Mouse (Mus musculus): ENCODE results near the gene Zfp746.

DNA sequence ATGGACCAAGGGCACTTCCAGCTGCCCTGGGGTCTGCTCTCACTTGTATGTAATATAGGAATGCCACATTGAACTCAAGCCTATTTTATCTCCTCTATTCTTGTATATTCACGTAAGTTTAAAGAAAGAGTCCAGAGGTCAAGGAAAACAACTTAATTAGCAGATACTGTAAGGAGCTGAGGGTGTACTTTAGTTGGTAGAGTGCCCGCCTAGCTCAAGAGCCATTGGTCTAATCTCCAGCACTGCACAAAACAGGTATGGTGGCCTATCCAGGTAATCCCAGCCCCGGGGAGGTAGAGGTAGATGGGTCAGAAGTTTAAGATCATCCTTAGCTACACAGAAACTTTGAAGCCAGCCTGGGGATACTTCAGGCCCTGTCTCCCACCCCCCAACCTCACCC lies 18.9 kb downstream of the Zfp746 start:
- no peak for TF ChIP-seq CTCF (IDR thresholded peaks at IDR 0.05; ENCODE audit: low read depth, low read length)
- no peak for TF ChIP-seq POLR2A (IDR thresholded peaks at IDR 0.05; ENCODE audit: extremely low read depth, insufficient read depth, low read length)
